Mouse (Mus musculus) lung, embryonic 15.5 days (tissue): ENCODE results near the gene Slc12a8. TPM values are rescaled to one million over a fixed set of nuclear protein-coding genes. Genes with fewer than 3 reads are reported as not detected.

Source experiments
- ATAC-seq: fragments of 200-750 bp; cut with Nextera tagmentation; 2 replicates; pipeline ENCODE4 v1.8.0; 2017; ENCODE audit warnings: moderate number of reproducible peaks, borderline replicate concordance; ENCODE audit not compliant: low FRiP score, low TSS enrichment; ENCODE audit errors: extremely low read depth
- H3K27ac ChIP-seq: fragments of 300-500 bp; sonication (generic); 2 replicates; pipeline ENCODE4 v1.5.1; 2015; ENCODE audit warnings: moderate library complexity, mild to moderate bottlenecking, inconsistent platforms
- H3K27me3 ChIP-seq: fragments of 300-500 bp; sonication (generic); 2 replicates; pipeline ENCODE4 v1.6.1; 2015; ENCODE audit warnings: inconsistent platforms
- H3K36me3 ChIP-seq: fragments of 300-500 bp; sonication (generic); 2 replicates; pipeline ENCODE4 v1.6.1; 2015; ENCODE audit warnings: inconsistent platforms
- H3K4me1 ChIP-seq: fragments of 300-500 bp; sonication (generic); 2 replicates; pipeline ENCODE4 v1.6.1; 2015; ENCODE audit warnings: inconsistent platforms
- H3K4me2 ChIP-seq: fragments of 300-500 bp; sonication (generic); 2 replicates; pipeline ENCODE4 v1.6.1; 2015; ENCODE audit warnings: inconsistent platforms, mild to moderate bottlenecking, moderate library complexity
- H3K4me3 ChIP-seq: fragments of 300-500 bp; sonication (generic); 2 replicates; pipeline ENCODE4 v1.5.1; 2015; ENCODE audit warnings: mild to moderate bottlenecking, inconsistent platforms
- H3K9ac ChIP-seq: fragments of 300-500 bp; sonication (generic); 2 replicates; pipeline ENCODE4 v1.6.1; 2015; ENCODE audit warnings: inconsistent platforms
- H3K9me3 ChIP-seq: fragments of 300-500 bp; sonication (generic); 2 replicates; pipeline ENCODE4 v1.6.1; 2016; ENCODE audit warnings: inconsistent platforms
- WGBS: fragments of 180-500 bp; shearing (Covaris S2); methylation state at CpG from one replicate; pipeline ENCODE4 v1.1.7; 2015; 5-methylcytosine and 5-hydroxymethylcytosine counted together
- polyA plus RNA-seq: library from polyadenylated mRNA; unstranded; fragments of >200 nt; fragmentation: Nextera tagmentation; extraction: Ambion mirVana; gene quantifications from 2 replicates; pipeline ENCODE4 v1.2.1, GENCODE M21; 2015

The Slc12a8 gene
- polyA plus RNA-seq, 1 experiment from 2014 or later = 0.64 TPM

GRCm38 (mm10) chr16:33512555-33512954 lies 4.6 kb upstream of the Slc12a8 start:
- H3K9ac ChIP-seq = no peak overlapping the region
- H3K9me3 ChIP-seq = no peaks in the 10 kb centered on the region
- no peaks in the 10 kb centered on the region for H3K27me3 ChIP-seq
- H3K4me3 ChIP-seq = no peak overlapping the region
- H3K36me3 ChIP-seq = no peaks in the 10 kb centered on the region
- peaks cover 10% of the 10 kb centered on the region for H3K4me1 ChIP-seq
- WGBS = 31% methylated on average over 6 of the region's 6 CpGs
- H3K4me2 ChIP-seq = no peak overlapping the region
- H3K27ac ChIP-seq = no peak overlapping the region
- no peak for ATAC-seq

- peak overlapping the region; percentile 37 for H3K4me3 ChIP-seq
- no peak overlapping the region for H3K27ac ChIP-seq
- WGBS = 9% methylated on average over 4 of the region's 4 CpGs
- no peaks in the 10 kb centered on the region for H3K27me3 ChIP-seq
- no peaks in the 10 kb centered on the region for H3K9me3 ChIP-seq
- H3K36me3 ChIP-seq = no peaks in the 10 kb centered on the region
- H3K4me1 ChIP-seq = peaks cover 17% of the 10 kb centered on the region
- H3K9ac ChIP-seq = 0 out of 2 replicates have a peak overlapping the region, but pooled peaks have one; percentile 30
- no peak; the same call in 1 of the 2 replicates for ATAC-seq
- H3K4me2 ChIP-seq = peak overlapping the region; percentile 82
Measured at GRCm38 (mm10) chr16:33517627-33518026, 499 bp downstream of the Slc12a8 start.

GRCm38 (mm10) chr16:33518236-33518635 lies 1.1 kb downstream of the Slc12a8 start:
- Histone ChIP-seq H3K4me1 (peaks cover 17% of the 10 kb centered on the region), H3K36me3 (no peaks in the 10 kb centered on the region), H3K4me2 (no peak overlapping the region), H3K9ac (no peak overlapping the region), H3K27me3 (no peaks in the 10 kb centered on the region), H3K27ac (no peak overlapping the region), H3K4me3 (no peak overlapping the region), H3K9me3 (no peaks in the 10 kb centered on the region)
- no peak for ATAC-seq
- WGBS = 40% methylated on average over 7 of the region's 7 CpGs

GRCm38 (mm10) chr16:33519916-33520568 lies 2.9 kb downstream of the Slc12a8 start:
- H3K36me3 ChIP-seq = no peaks in the 10 kb centered on the region
- no peak overlapping the region for H3K9ac ChIP-seq
- no peak overlapping the region for H3K27ac ChIP-seq
- H3K4me3 ChIP-seq = no peak overlapping the region
- 63% methylated on average over 6 of the region's 6 CpGs for WGBS
- no peaks in the 10 kb centered on the region for H3K27me3 ChIP-seq
- ATAC-seq = no peak
- no peak overlapping the region for H3K4me2 ChIP-seq
- no peaks in the 10 kb centered on the region for H3K9me3 ChIP-seq
- peaks cover 17% of the 10 kb centered on the region for H3K4me1 ChIP-seq

- ATAC-seq = no peak
- 41% methylated on average over 4 of the region's 4 CpGs for WGBS
- H3K4me1 ChIP-seq = peaks cover 7% of the 10 kb centered on the region
- no peaks in the 10 kb centered on the region for H3K9me3 ChIP-seq
- H3K27me3 ChIP-seq = no peaks in the 10 kb centered on the region
- no peaks in the 10 kb centered on the region for H3K36me3 ChIP-seq
- no peak overlapping the region for H3K9ac ChIP-seq
- no peak overlapping the region for H3K4me3 ChIP-seq
- H3K4me2 ChIP-seq = no peak overlapping the region
- no peak overlapping the region for H3K27ac ChIP-seq
Measured at GRCm38 (mm10) chr16:33522516-33522915, 5.4 kb downstream of the Slc12a8 start.

- Histone ChIP-seq H3K4me1 (no peaks in the 10 kb centered on the region), H3K9ac (no peak overlapping the region), H3K36me3 (no peaks in the 10 kb centered on the region), H3K4me2 (no peak overlapping the region), H3K4me3 (no peak overlapping the region), H3K27me3 (no peaks in the 10 kb centered on the region), H3K27ac (no peak overlapping the region), H3K9me3 (no peaks in the 10 kb centered on the region)
- 57% methylated on average over 10 of the region's 10 CpGs for WGBS
- no peak for ATAC-seq
Measured at GRCm38 (mm10) chr16:33523571-33523970, 6.4 kb downstream of the Slc12a8 start.

- no peak overlapping the region for H3K4me2 ChIP-seq
- peaks cover 9% of the 10 kb centered on the region; the same call in 1 of the 2 replicates for H3K4me1 ChIP-seq
- H3K9ac ChIP-seq = no peak overlapping the region
- ATAC-seq = no peak; the same call in 1 of the 2 replicates
- H3K9me3 ChIP-seq = no peaks in the 10 kb centered on the region
- peak overlapping the region; percentile 32; the same call in 1 of the 2 replicates for H3K27ac ChIP-seq
- WGBS = 46% methylated on average over 11 of the region's 11 CpGs
- no peaks in the 10 kb centered on the region for H3K36me3 ChIP-seq
- no peak overlapping the region for H3K4me3 ChIP-seq
- H3K27me3 ChIP-seq = no peaks in the 10 kb centered on the region
Measured at GRCm38 (mm10) chr16:33529502-33530454, 12.7 kb downstream of the Slc12a8 start.

- no peaks in the 10 kb centered on the region for H3K36me3 ChIP-seq
- no peak overlapping the region for H3K27ac ChIP-seq
- no peak overlapping the region for H3K9ac ChIP-seq
- H3K4me3 ChIP-seq = no peak overlapping the region
- ATAC-seq = no peak
- H3K9me3 ChIP-seq = no peaks in the 10 kb centered on the region
- H3K27me3 ChIP-seq = no peaks in the 10 kb centered on the region
- peaks cover 9% of the 10 kb centered on the region; the same call in 1 of the 2 replicates for H3K4me1 ChIP-seq
- H3K4me2 ChIP-seq = no peak overlapping the region
- 67% methylated on average over 8 of the region's 8 CpGs for WGBS
Measured at GRCm38 (mm10) chr16:33531184-33531583, 14.1 kb downstream of the Slc12a8 start.

- H3K4me2 ChIP-seq = no peak overlapping the region
- H3K27me3 ChIP-seq = no peaks in the 10 kb centered on the region
- no peaks in the 10 kb centered on the region for H3K9me3 ChIP-seq
- no peak overlapping the region for H3K27ac ChIP-seq
- no peak overlapping the region for H3K9ac ChIP-seq
- no peak for ATAC-seq
- H3K36me3 ChIP-seq = no peaks in the 10 kb centered on the region
- WGBS = 71% methylated on average over 8 of the region's 8 CpGs
- no peaks in the 10 kb centered on the region for H3K4me1 ChIP-seq
- no peak overlapping the region for H3K4me3 ChIP-seq
Measured at GRCm38 (mm10) chr16:33536456-33536855, 19.3 kb downstream of the Slc12a8 start.

GRCm38 (mm10) chr16:33537499-33538225 lies 20.5 kb downstream of the Slc12a8 start:
- H3K27ac ChIP-seq = no peak overlapping the region
- no peaks in the 10 kb centered on the region for H3K4me1 ChIP-seq
- H3K9ac ChIP-seq = no peak overlapping the region
- no peaks in the 10 kb centered on the region for H3K36me3 ChIP-seq
- no peaks in the 10 kb centered on the region for H3K27me3 ChIP-seq
- 64% methylated on average over 21 of the region's 21 CpGs for WGBS
- H3K4me2 ChIP-seq = no peak overlapping the region
- H3K9me3 ChIP-seq = no peaks in the 10 kb centered on the region
- no peak overlapping the region for H3K4me3 ChIP-seq
- no peak for ATAC-seq

- no peak overlapping the region for H3K9ac ChIP-seq
- no peaks in the 10 kb centered on the region for H3K4me1 ChIP-seq
- H3K36me3 ChIP-seq = no peaks in the 10 kb centered on the region
- H3K4me2 ChIP-seq = no peak overlapping the region
- no peak overlapping the region for H3K4me3 ChIP-seq
- no peaks in the 10 kb centered on the region for H3K9me3 ChIP-seq
- no peaks in the 10 kb centered on the region for H3K27me3 ChIP-seq
- ATAC-seq = no peak
- H3K27ac ChIP-seq = no peak overlapping the region
- 91% methylated on average over 2 of the region's 2 CpGs for WGBS
Measured at GRCm38 (mm10) chr16:33544346-33544745, 27.2 kb downstream of the Slc12a8 start.
